Mouse (Mus musculus) adrenal gland, postnatal 14 days (tissue): ENCODE data around the gene Lhx6. TPM values are rescaled to one million over a fixed set of nuclear protein-coding genes. Genes with fewer than 3 reads are reported as not detected.
A peak's percentile ranks its signal among the peaks of the same experiment; 100 is the strongest.

Experiments used
- DNase-seq: peaks from one replicate; pipeline ENCODE4 v3.0.0; 2021; ENCODE audit warnings: mixed read lengths
- total RNA-seq: library from RNA; stranded (reverse); gene quantifications from 2 replicates; pipeline ENCODE4 v1.2.3, GENCODE M21; 2021

The Lhx6 gene
- total RNA-seq, 1 experiment from 2014 or later = 5.4 TPM

DNA sequence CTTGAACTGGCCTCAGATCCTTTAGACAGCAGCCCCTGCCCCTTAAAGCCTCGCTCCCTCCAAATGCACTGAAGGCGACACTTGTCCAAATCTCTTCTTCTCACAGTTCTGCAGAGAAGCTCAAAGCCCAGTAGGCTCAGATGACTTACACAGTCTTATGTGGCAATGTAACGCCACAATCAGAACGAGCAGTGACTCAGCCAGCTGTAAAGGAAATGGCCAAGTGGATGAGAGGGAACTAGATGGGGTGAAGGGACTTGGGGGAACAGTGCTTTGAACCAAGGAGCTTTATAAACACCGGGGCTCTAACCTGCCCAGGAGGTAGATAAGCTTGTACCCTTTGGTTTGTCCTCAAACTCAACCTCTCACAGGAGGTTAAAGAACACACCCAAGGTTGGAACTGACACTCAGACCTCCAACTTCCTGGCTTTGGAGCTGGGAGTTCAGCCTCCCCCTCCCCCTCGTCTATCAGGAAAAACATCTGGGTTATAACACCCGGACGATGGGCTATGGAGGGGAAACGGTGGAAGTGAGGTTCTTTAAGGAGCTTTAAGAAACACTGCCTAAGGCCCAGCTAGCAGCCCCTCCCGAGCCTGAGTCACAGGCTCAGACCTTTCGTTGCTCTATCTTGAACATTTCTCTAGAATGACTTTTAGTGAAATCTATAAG is 69.7 kb downstream of the Lhx6 start:
- DNase-seq = peak; percentile 38

DNA sequence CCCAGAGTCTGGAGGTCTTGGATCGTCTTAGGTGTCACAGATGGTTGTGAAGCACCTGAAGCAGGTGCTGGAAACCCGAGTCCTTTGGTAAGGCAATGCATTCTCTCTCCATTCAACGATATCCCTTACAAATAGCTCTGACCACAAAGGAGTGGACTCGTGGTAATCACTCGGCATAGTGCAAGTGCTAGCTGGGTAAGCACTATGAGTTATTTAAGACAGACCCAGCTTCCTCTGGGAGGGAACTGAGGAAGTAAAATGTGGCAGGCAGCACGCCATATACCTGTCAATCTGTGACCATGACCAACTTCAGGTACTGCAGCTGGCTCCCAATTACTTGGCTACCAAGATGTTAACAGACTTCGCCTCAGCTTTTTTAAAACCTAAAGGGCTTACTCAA is 70.3 kb downstream of the Lhx6 start:
- DNase-seq = no peak

DNA sequence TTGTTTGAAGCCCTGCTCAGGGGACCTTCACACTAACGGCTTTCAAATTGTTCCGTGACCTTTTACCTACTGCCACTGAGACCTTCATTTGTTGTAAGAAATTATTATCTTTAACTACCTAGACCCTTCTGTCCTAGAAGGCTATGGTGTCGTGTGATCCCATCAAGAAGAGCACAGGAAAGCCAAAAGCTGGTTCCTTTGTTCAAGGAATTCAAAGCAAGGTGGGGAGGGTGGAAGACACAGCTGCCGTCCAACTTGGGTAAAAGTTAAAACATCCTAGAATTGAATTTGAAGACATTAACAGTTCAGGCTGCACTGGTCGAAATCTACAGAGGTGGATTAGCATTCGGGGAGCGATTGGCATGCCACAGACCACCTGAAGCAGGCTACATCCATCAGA is 71.2 kb downstream of the Lhx6 start:
- no peak for DNase-seq

DNA sequence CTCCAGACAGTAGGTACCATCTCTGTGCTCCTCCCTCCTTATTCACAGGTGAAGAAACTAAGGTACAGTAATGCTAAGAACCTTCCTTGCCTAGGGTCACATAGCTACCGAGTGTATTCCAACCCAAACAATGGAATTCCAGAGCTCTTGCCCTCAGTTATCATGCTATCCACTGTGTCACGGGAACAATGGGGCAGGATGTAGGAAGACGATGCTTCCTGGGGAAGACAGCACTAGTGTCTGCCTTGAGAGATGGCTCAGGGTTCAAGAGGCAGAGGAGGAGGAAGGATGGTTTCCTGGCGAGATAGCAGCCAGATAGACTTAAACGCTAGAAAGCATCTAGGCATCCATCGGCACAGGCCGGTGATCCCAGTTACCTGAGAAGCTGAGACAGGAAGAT is 72.3 kb downstream of the Lhx6 start:
- no peak for DNase-seq

Other genes with a start within 250 kb of the Lhx6 start
- 2.6 and 2.7 TPM in 2 replicates for gene Ttll11, start 125.5 kb downstream of the Lhx6 start, total RNA-seq
- 365 and 371 TPM in 2 replicates for gene Ndufa8, start 56.0 kb downstream of the Lhx6 start, total RNA-seq
- gene Morn5, start 56.0 kb downstream of the Lhx6 start, total RNA-seq = not detected in 2 replicates
- 26.0 and 27.0 TPM in 2 replicates for gene Mrrf, start 31.0 kb upstream of the Lhx6 start, total RNA-seq
- 27.3 and 27.4 TPM in 2 replicates for gene Rbm18, start 31.4 kb upstream of the Lhx6 start, total RNA-seq
- 13.6 and 14.9 TPM in 2 replicates for gene Ptgs1, start 125.0 kb upstream of the Lhx6 start, total RNA-seq